Mouse (Mus musculus) kidney, embryonic 16.5 days (tissue): ENCODE data around the gene Ephb2. TPM values are rescaled to one million over a fixed set of nuclear protein-coding genes. Genes with fewer than 3 reads are reported as not detected.

Source experiments
- ATAC-seq: fragments of 200-750 bp; cut with Nextera tagmentation; 2 replicates; pipeline ENCODE4 v1.8.0; 2017; ENCODE audit warnings: moderate TSS enrichment; ENCODE audit not compliant: low FRiP score, low TSS enrichment
- H3K27ac ChIP-seq: fragments of 300-500 bp; sonication (generic); 2 replicates; pipeline ENCODE4 v1.5.1; 2014; ENCODE audit warnings: low read length
- H3K27me3 ChIP-seq: fragments of 300-500 bp; sonication (generic); 2 replicates; pipeline ENCODE4 v1.6.1; 2014; ENCODE audit warnings: low read length, control low read depth, mixed read lengths; ENCODE audit not compliant: insufficient read depth
- H3K36me3 ChIP-seq: fragments of 300-500 bp; sonication (generic); 2 replicates; pipeline ENCODE4 v1.6.1; 2014; ENCODE audit warnings: low read length, control low read depth, mixed read lengths; ENCODE audit not compliant: insufficient read depth
- H3K4me1 ChIP-seq: fragments of 300-500 bp; sonication (generic); 2 replicates; pipeline ENCODE4 v1.6.1; 2014; ENCODE audit warnings: low read length, control low read depth, mixed read lengths; ENCODE audit not compliant: insufficient read depth
- H3K4me2 ChIP-seq: fragments of 300-500 bp; sonication (generic); replicated peaks from 2 replicates; pipeline ENCODE4 v1.6.1; 2014; ENCODE audit warnings: low read depth, low read length
- H3K4me3 ChIP-seq: fragments of 300-500 bp; sonication (generic); 2 replicates; pipeline ENCODE4 v1.5.1; 2014; ENCODE audit warnings: mild to moderate bottlenecking, low read length
- H3K9ac ChIP-seq: fragments of 300-500 bp; sonication (generic); replicated peaks from 2 replicates; pipeline ENCODE4 v1.6.1; 2014; ENCODE audit warnings: low read length
- H3K9me3 ChIP-seq: fragments of 300-500 bp; sonication (generic); 2 replicates; pipeline ENCODE4 v1.6.1; 2016; ENCODE audit warnings: low read length, control low read depth
- WGBS: fragments of 180-500 bp; shearing (Covaris S2); extraction: QIAGEN DNeasy Blood & Tissue Kit; methylation state at CpG from one replicate; pipeline ENCODE4 v1.1.7; 2014; 5-methylcytosine and 5-hydroxymethylcytosine counted together
- polyA plus RNA-seq: library from polyadenylated mRNA; unstranded; fragments of >200 nt; fragmentation: Nextera tagmentation; extraction: Ambion mirVana; gene quantifications from 2 replicates; pipeline ENCODE4 v1.2.1, GENCODE M21; 2015

The Ephb2 gene
- polyA plus RNA-seq, 1 experiment from 2014 or later: 3.6 TPM

GRCm38 (mm10) chr4:136808478-136808877, 27.3 kb downstream of the Ephb2 start:
- ATAC-seq: no peak
- no peak overlapping the region for H3K4me2 ChIP-seq
- H3K27ac ChIP-seq: no peak overlapping the region
- no peak overlapping the region for H3K4me3 ChIP-seq
- WGBS: 39% methylated on average over 11 of the region's 11 CpGs
- H3K27me3 ChIP-seq: no peaks in the 10 kb centered on the region
- peaks cover 37% of the 10 kb centered on the region for H3K4me1 ChIP-seq
- H3K9ac ChIP-seq: no peak overlapping the region
- no peaks in the 10 kb centered on the region for H3K36me3 ChIP-seq
- no peaks in the 10 kb centered on the region for H3K9me3 ChIP-seq

- H3K9me3 ChIP-seq: no peaks in the 10 kb centered on the region
- ATAC-seq: no peak
- no peaks in the 10 kb centered on the region for H3K27me3 ChIP-seq
- H3K9ac ChIP-seq: no peak overlapping the region
- H3K36me3 ChIP-seq: no peaks in the 10 kb centered on the region
- H3K4me3 ChIP-seq: no peak overlapping the region
- no peak overlapping the region for H3K27ac ChIP-seq
- no peak overlapping the region for H3K4me2 ChIP-seq
- H3K4me1 ChIP-seq: peaks cover 41% of the 10 kb centered on the region
- 79% methylated on average over 11 of the region's 11 CpGs for WGBS
Measured at GRCm38 (mm10) chr4:136807448-136808009, 28.3 kb downstream of the Ephb2 start.

GRCm38 (mm10) chr4:136806254-136806653, 29.5 kb downstream of the Ephb2 start:
- H3K4me3 ChIP-seq: no peak overlapping the region
- no peak for ATAC-seq
- H3K9me3 ChIP-seq: no peaks in the 10 kb centered on the region
- no peaks in the 10 kb centered on the region for H3K27me3 ChIP-seq
- 68% methylated on average over 10 of the region's 10 CpGs for WGBS
- no peak overlapping the region for H3K27ac ChIP-seq
- no peak overlapping the region for H3K9ac ChIP-seq
- H3K4me2 ChIP-seq: no peak overlapping the region
- H3K4me1 ChIP-seq: peaks cover 45% of the 10 kb centered on the region
- H3K36me3 ChIP-seq: no peaks in the 10 kb centered on the region

GRCm38 (mm10) chr4:136804343-136804742, 31.4 kb downstream of the Ephb2 start:
- Histone ChIP-seq H3K9me3 (no peaks in the 10 kb centered on the region), H3K4me3 (no peak overlapping the region), H3K27ac (no peak overlapping the region), H3K4me1 (peaks cover 61% of the 10 kb centered on the region), H3K9ac (no peak overlapping the region), H3K4me2 (no peak overlapping the region), H3K36me3 (no peaks in the 10 kb centered on the region), H3K27me3 (no peaks in the 10 kb centered on the region)
- WGBS: 76% methylated on average over 6 of the region's 6 CpGs
- ATAC-seq: no peak

GRCm38 (mm10) chr4:136802446-136802845, 33.3 kb downstream of the Ephb2 start:
- H3K36me3 ChIP-seq: no peaks in the 10 kb centered on the region
- H3K4me3 ChIP-seq: no peak overlapping the region
- H3K27me3 ChIP-seq: no peaks in the 10 kb centered on the region
- H3K9me3 ChIP-seq: no peaks in the 10 kb centered on the region
- WGBS: 32% methylated on average over 12 of the region's 12 CpGs
- H3K9ac ChIP-seq: no peak overlapping the region
- no peak overlapping the region for H3K27ac ChIP-seq
- H3K4me1 ChIP-seq: peaks cover 67% of the 10 kb centered on the region
- no peak for ATAC-seq
- no peak overlapping the region for H3K4me2 ChIP-seq

GRCm38 (mm10) chr4:136801944-136802343, 33.8 kb downstream of the Ephb2 start:
- Histone ChIP-seq H3K27me3 (no peaks in the 10 kb centered on the region), H3K4me1 (peaks cover 72% of the 10 kb centered on the region), H3K36me3 (no peaks in the 10 kb centered on the region), H3K27ac (no peak overlapping the region), H3K4me3 (no peak overlapping the region), H3K9me3 (no peaks in the 10 kb centered on the region), H3K9ac (no peak overlapping the region), H3K4me2 (no peak overlapping the region)
- 80% methylated on average over 5 of the region's 5 CpGs for WGBS
- ATAC-seq: no peak

- WGBS: 84% methylated on average over 8 of the region's 8 CpGs
- Histone ChIP-seq H3K27ac (no peak overlapping the region), H3K9ac (no peak overlapping the region), H3K9me3 (no peaks in the 10 kb centered on the region), H3K4me3 (no peak overlapping the region), H3K27me3 (no peaks in the 10 kb centered on the region), H3K36me3 (no peaks in the 10 kb centered on the region), H3K4me1 (peaks cover 68% of the 10 kb centered on the region), H3K4me2 (no peak overlapping the region)
- no peak for ATAC-seq
Measured at GRCm38 (mm10) chr4:136801463-136801862, 34.3 kb downstream of the Ephb2 start.

GRCm38 (mm10) chr4:136800366-136800765, 35.4 kb downstream of the Ephb2 start:
- H3K9ac ChIP-seq: no peak overlapping the region
- no peak overlapping the region for H3K4me2 ChIP-seq
- no peaks in the 10 kb centered on the region for H3K9me3 ChIP-seq
- no peak overlapping the region for H3K27ac ChIP-seq
- no peaks in the 10 kb centered on the region for H3K36me3 ChIP-seq
- H3K4me1 ChIP-seq: peaks cover 63% of the 10 kb centered on the region
- H3K4me3 ChIP-seq: no peak overlapping the region
- no peak for ATAC-seq
- 35% methylated on average over 14 of the region's 14 CpGs for WGBS
- no peaks in the 10 kb centered on the region for H3K27me3 ChIP-seq

- H3K4me1 ChIP-seq: peaks cover 45% of the 10 kb centered on the region
- no peak overlapping the region for H3K4me2 ChIP-seq
- peak; percentile 13; the same call in 1 of the 2 replicates for ATAC-seq
Measured at GRCm38 (mm10) chr4:136797677-136798569, 37.9 kb downstream of the Ephb2 start.

GRCm38 (mm10) chr4:136793320-136793719, 42.5 kb downstream of the Ephb2 start:
- 75% methylated on average over 11 of the region's 11 CpGs for WGBS
- H3K9ac ChIP-seq: no peak overlapping the region
- no peak overlapping the region for H3K4me3 ChIP-seq
- ATAC-seq: no peak
- H3K27me3 ChIP-seq: no peaks in the 10 kb centered on the region
- H3K27ac ChIP-seq: no peak overlapping the region
- H3K4me2 ChIP-seq: no peak overlapping the region
- no peaks in the 10 kb centered on the region for H3K9me3 ChIP-seq
- no peaks in the 10 kb centered on the region for H3K36me3 ChIP-seq
- peaks cover 25% of the 10 kb centered on the region for H3K4me1 ChIP-seq

More at GRCm38 (mm10) chr4:136797677-136798569, 37.9 kb downstream of the Ephb2 start:
- H3K9ac ChIP-seq: no peak overlapping the region; the same call in 1 of the 2 replicates
- H3K27me3 ChIP-seq: no peaks in the 10 kb centered on the region
- no peaks in the 10 kb centered on the region for H3K36me3 ChIP-seq
- no peak overlapping the region for H3K4me3 ChIP-seq
- no peak overlapping the region for H3K27ac ChIP-seq
- no peaks in the 10 kb centered on the region for H3K9me3 ChIP-seq
- WGBS: 34% methylated on average over 23 of the region's 23 CpGs
